Comparison of ENCODE assay signal across 9 mouse cellular contexts in the genomic region with DNA sequence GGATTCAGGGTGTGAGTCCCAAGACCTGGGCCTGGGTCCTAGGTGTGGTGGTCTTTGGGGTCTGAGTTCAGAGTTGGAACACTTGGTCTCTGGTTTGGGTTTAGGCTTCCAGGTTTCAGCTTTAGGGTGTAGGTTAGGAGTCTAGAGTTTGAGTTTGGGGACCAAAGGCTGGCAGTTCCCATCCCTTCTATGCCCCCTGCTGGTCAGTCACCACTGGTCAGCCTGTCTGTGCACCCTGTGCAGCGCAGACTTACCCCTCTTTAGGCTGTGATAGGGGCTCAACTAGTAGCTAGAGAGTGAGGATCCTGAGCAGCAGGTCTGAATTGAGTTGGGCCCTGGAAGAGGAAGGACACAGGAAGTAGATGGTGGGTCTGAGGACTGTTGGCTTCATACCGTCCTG. TPM values are rescaled to one million over a fixed set of nuclear protein-coding genes. Genes with fewer than 3 reads are reported as not detected.
DNase-seq lines count a peak whose midpoint lies in the region; ATAC-seq and TF ChIP-seq lines count a peak whose summit lies in the region.
"Had no signal": no experiment of that assay in that cellular context is flagged by ENCODE, and none has a peak within 500 bp of the region (broad histone marks: within the 10 kb centered on the region; RNA-seq: fewer than 3 reads in every experiment).

No protein-coding gene starts in this region.

- ATAC-seq in liver, embryonic 13.5 days (ENCODE audit: low read depth), result no peak

- H3K9ac ChIP-seq in liver, embryonic 13.5 days, result no peak overlapping the region

- H3K4me3 ChIP-seq in left cerebral cortex, adult 2 months, result no peak overlapping the region
- H3K4me3 ChIP-seq in embryonic facial prominence, embryonic 10.5 days, result no peak overlapping the region
- H3K4me3 ChIP-seq in liver, embryonic 13.5 days (replicated peaks), result no peak overlapping the region

- peak; percentile 33 to 43 for DNase-seq in left cerebral cortex, adult 2 months (ENCODE audit: extremely low spot score in 1 of 2, low spot score in 2 of 2)
- DNase-seq in left cerebral cortex, adult 8-10 months (ENCODE audit: low spot score in 2 of 2), result no peak
- peak; percentile 58 for DNase-seq in NIH3T3 (ENCODE audit: low read depth)
- DNase-seq in embryonic facial prominence, embryonic 10.5 days (ENCODE audit: low spot score), result peak; percentile 73
- DNase-seq in kidney, adult 8-10 months, result peak; percentile 65 to 83
- DNase-seq in liver, embryonic 13.5 days, result peak; percentile 20
- peak; percentile 55 for DNase-seq in right cerebral cortex, postnatal 14 days
- no peak for DNase-seq in cerebellum, adult 8-10 months

- no peak overlapping the region for H3K27ac ChIP-seq in left cerebral cortex, adult 2 months
- no peak overlapping the region for H3K27ac ChIP-seq in embryonic facial prominence, embryonic 10.5 days (replicated peaks)
- no peak overlapping the region for H3K27ac ChIP-seq in liver, embryonic 13.5 days

- H3K4me2 ChIP-seq in liver, embryonic 13.5 days, result no peak overlapping the region

- no peaks in the 10 kb centered on the region for H3K9me3 ChIP-seq in embryonic facial prominence, embryonic 10.5 days
- H3K9me3 ChIP-seq in liver, embryonic 13.5 days (replicated peaks), result no peaks in the 10 kb centered on the region

- intact Hi-C loops in left cerebral cortex, adult 2 months (cut with DNase I), result loop anchor here (5.0 kb wide), 1 partner anchor 42 kb away; no protein-coding TSS in a partner anchor

- peaks cover 34% of the 10 kb centered on the region for H3K4me1 ChIP-seq in embryonic facial prominence, embryonic 10.5 days
- H3K4me1 ChIP-seq in liver, embryonic 13.5 days (replicated peaks), result 0 out of 2 replicates have a peak, but pooled peaks cover 2% of the 10 kb centered on the region

- H3K27me3 ChIP-seq in embryonic facial prominence, embryonic 10.5 days (replicated peaks; ENCODE audit: low read depth, poor library complexity, severe bottlenecking), result peaks cover 15% of the 10 kb centered on the region
- H3K27me3 ChIP-seq in liver, embryonic 13.5 days, result 0 out of 2 replicates have a peak, but pooled peaks cover 6% of the 10 kb centered on the region

- TF ChIP-seq CTCF in left cerebral cortex, adult 2 months (IDR thresholded peaks at IDR 0.05), result peak; percentile 64

- H3K36me3 ChIP-seq in embryonic facial prominence, embryonic 10.5 days (replicated peaks), result no peaks in the 10 kb centered on the region
- no peaks in the 10 kb centered on the region for H3K36me3 ChIP-seq in liver, embryonic 13.5 days

- WGBS in embryonic facial prominence, embryonic 10.5 days, result 61% methylated on average over 2 of the region's 2 CpGs
- WGBS in liver, embryonic 13.5 days (ENCODE audit: insufficient replicate concordance), result 48% methylated on average over 2 of the region's 2 CpGs

RNA-seq across cellular contexts. Expression of gene Pth1r, which starts 12.3 kb away (rescaled TPM):
- total RNA-seq in left cerebral cortex, adult 2 months (2021), result 1 to 10 TPM; 5.8 to 7.2 TPM
- total RNA-seq in left cerebral cortex, adult 8-10 months (2022), result 1 to 10 TPM; 8.4 to 8.7 (median 8.6) TPM
- 39.2 and 46.3 TPM in 2 replicates for polyA plus RNA-seq in embryonic facial prominence, embryonic 10.5 days (2016; fragmentation: Nextera tagmentation; extraction: Ambion mirVana)
- polyA plus RNA-seq in liver, embryonic 13.5 days (2015; fragmentation: Nextera tagmentation; extraction: Ambion mirVana), result 4.7 and 5.8 TPM in 2 replicates

RNA-seq across cellular contexts. Expression of gene Myl3, which starts 17.6 kb away (rescaled TPM):
- total RNA-seq in left cerebral cortex, adult 2 months (2021), result not detected
- 1 to 10 TPM in 3 of 4 experiments, not detected in 1; 2.4 to 3.2 (median 2.6) TPM for total RNA-seq in left cerebral cortex, adult 8-10 months (2022)
- polyA plus RNA-seq in embryonic facial prominence, embryonic 10.5 days (2016; fragmentation: Nextera tagmentation; extraction: Ambion mirVana), result 0.86 and 4.4 TPM in 2 replicates
- 0.56 and 5.4 TPM in 2 replicates for polyA plus RNA-seq in liver, embryonic 13.5 days (2015; fragmentation: Nextera tagmentation; extraction: Ambion mirVana)
- total RNA-seq: layer of hippocampus, postnatal 14 days had no signal

RNA-seq across cellular contexts. Expression of gene Prss42, which starts 38.7 kb away (rescaled TPM):
- total RNA-seq in left cerebral cortex, adult 2 months (2021), result not detected
- not detected for total RNA-seq in left cerebral cortex, adult 8-10 months (2022)
- not detected in 2 replicates for polyA plus RNA-seq in embryonic facial prominence, embryonic 10.5 days (2016; fragmentation: Nextera tagmentation; extraction: Ambion mirVana)
- not detected in 2 replicates for polyA plus RNA-seq in liver, embryonic 13.5 days (2015; fragmentation: Nextera tagmentation; extraction: Ambion mirVana)
- total RNA-seq: layer of hippocampus, postnatal 14 days had no signal

RNA-seq across cellular contexts. Expression of gene Prss44, which starts 54.5 kb away (rescaled TPM):
- not detected for total RNA-seq in left cerebral cortex, adult 2 months (2021)
- not detected for total RNA-seq in left cerebral cortex, adult 8-10 months (2022)
- not detected in 2 replicates for polyA plus RNA-seq in embryonic facial prominence, embryonic 10.5 days (2016; fragmentation: Nextera tagmentation; extraction: Ambion mirVana)
- not detected in 2 replicates for polyA plus RNA-seq in liver, embryonic 13.5 days (2015; fragmentation: Nextera tagmentation; extraction: Ambion mirVana)
- total RNA-seq: layer of hippocampus, postnatal 14 days had no signal

Comparison
In these comparisons a context has a peak if more than half of its experiments do, and no peak if none do; other contexts are left out.
1. DNase-seq: peak in left cerebral cortex, adult 2 months (2 of 2), NIH3T3 (single experiment), embryonic facial prominence, embryonic 10.5 days (single experiment), kidney, adult 8-10 months (2 of 2), liver, embryonic 13.5 days (single experiment) and right cerebral cortex, postnatal 14 days (single experiment); none in left cerebral cortex, adult 8-10 months (0 of 2) and cerebellum, adult 8-10 months (single experiment).